12 mouse cellular contexts compared by ENCODE assay signal in genomic region chr3:89318971-89319590, GRCm38 (mm10). TPM values are rescaled to one million over a fixed set of nuclear protein-coding genes. Genes with fewer than 3 reads are reported as not detected.
A peak's percentile ranks its signal among the peaks of the same experiment; 100 is the strongest.
DNase-seq lines count a peak whose midpoint lies in the region; ATAC-seq lines count a peak whose summit lies in the region.
"Had no signal": no experiment of that assay in that cellular context is flagged by ENCODE, and none has a peak within 500 bp of the region (broad histone marks: within the 10 kb centered on the region; RNA-seq: fewer than 3 reads in every experiment).

No protein-coding gene starts in this region.

- no peak overlapping the region for H3K9ac ChIP-seq in heart, embryonic 12.5 days
- no peak overlapping the region; the same call in 1 of the 2 replicates for H3K9ac ChIP-seq in hindbrain, embryonic 15.5 days
- peak overlapping the region; percentile 52; the same call in 1 of the 2 replicates for H3K9ac ChIP-seq in midbrain, embryonic 14.5 days (replicated peaks; ENCODE audit: low read length)

- no peak for ATAC-seq in heart, embryonic 12.5 days (ENCODE audit: insufficient number of reproducible peaks, low FRiP score)
- no peak for ATAC-seq in hindbrain, embryonic 15.5 days (ENCODE audit: low FRiP score, low read depth)
- ATAC-seq in midbrain, embryonic 14.5 days (ENCODE audit: low FRiP score, low TSS enrichment), result no peak

- intact Hi-C loops in heart, postnatal 10 days (cut with DNase I), result no loop called here
- intact Hi-C loops in left cerebral cortex, postnatal 36 days (cut with DNase I), result loop anchor here (5.0 to 10.0 kb wide), 4 partner anchors 33 to 538 kb away; partner anchors contain the start of gene Ube2q1

- no peaks in the 10 kb centered on the region for H3K9me3 ChIP-seq in heart, embryonic 12.5 days (replicated peaks)
- H3K9me3 ChIP-seq in embryonic facial prominence, embryonic 10.5 days, result no peaks in the 10 kb centered on the region
- no peaks in the 10 kb centered on the region for H3K9me3 ChIP-seq in hindbrain, embryonic 15.5 days
- H3K9me3 ChIP-seq in midbrain, embryonic 14.5 days (ENCODE audit: control insufficient read depth, low read length), result no peaks in the 10 kb centered on the region

- H3K27ac ChIP-seq in heart, embryonic 12.5 days (ENCODE audit: poor library complexity, severe bottlenecking), result no peak overlapping the region
- H3K27ac ChIP-seq in embryonic facial prominence, embryonic 10.5 days (replicated peaks), result peak overlapping the region; percentile 54; the same call in 1 of the 2 replicates
- H3K27ac ChIP-seq in hindbrain, embryonic 15.5 days (replicated peaks), result peak overlapping the region; percentile 91
- peak overlapping the region; percentile 67 for H3K27ac ChIP-seq in midbrain, embryonic 14.5 days (replicated peaks; ENCODE audit: low read depth, low read length)

- WGBS in heart, embryonic 12.5 days, result 8% methylated on average over 21 of the region's 21 CpGs
- 5% methylated on average over 21 of the region's 21 CpGs for WGBS in embryonic facial prominence, embryonic 10.5 days
- WGBS in hindbrain, embryonic 15.5 days, result 6% methylated on average over 21 of the region's 21 CpGs
- 6% methylated on average over 21 of the region's 21 CpGs for WGBS in midbrain, embryonic 14.5 days

- no peak for DNase-seq in heart, postnatal 10 days
- DNase-seq in embryonic facial prominence, embryonic 10.5 days (ENCODE audit: low spot score), result peak; percentile 49
- DNase-seq in midbrain, embryonic 14.5 days, result no peak
- no peak for DNase-seq in left cerebral cortex, postnatal 36 days (ENCODE audit: low spot score in 2 of 2)
- DNase-seq in left cerebral cortex, adult 18-20 months (ENCODE audit: low spot score in 2 of 2), result no peak
- DNase-seq in thymus, postnatal 0 days (ENCODE audit: low spot score), result no peak
- DNase-seq: adrenal gland, postnatal 10 days; gastrocnemius, postnatal 36 days had no signal

- no peaks in the 10 kb centered on the region for H3K36me3 ChIP-seq in heart, embryonic 12.5 days
- H3K36me3 ChIP-seq in embryonic facial prominence, embryonic 10.5 days (replicated peaks), result no peaks in the 10 kb centered on the region
- H3K36me3 ChIP-seq in hindbrain, embryonic 15.5 days, result peaks cover 9% of the 10 kb centered on the region
- H3K36me3 ChIP-seq in midbrain, embryonic 14.5 days (ENCODE audit: control insufficient read depth, insufficient read depth, low read length), result peaks cover 12% of the 10 kb centered on the region

- H3K4me2 ChIP-seq in heart, embryonic 12.5 days, result peak overlapping the region; percentile 94
- H3K4me2 ChIP-seq in hindbrain, embryonic 15.5 days, result peak overlapping the region; percentile 86
- peak overlapping the region; percentile 80 for H3K4me2 ChIP-seq in midbrain, embryonic 14.5 days (ENCODE audit: low read length)

- H3K4me1 ChIP-seq in heart, embryonic 12.5 days (replicated peaks), result peaks cover 63% of the 10 kb centered on the region
- peaks cover 91% of the 10 kb centered on the region for H3K4me1 ChIP-seq in embryonic facial prominence, embryonic 10.5 days
- H3K4me1 ChIP-seq in hindbrain, embryonic 15.5 days (replicated peaks), result peaks cover 74% of the 10 kb centered on the region
- H3K4me1 ChIP-seq in midbrain, embryonic 14.5 days (ENCODE audit: control insufficient read depth, insufficient read depth, low read length), result peaks cover 50% of the 10 kb centered on the region

- H3K27me3 ChIP-seq in heart, embryonic 12.5 days (replicated peaks), result peaks cover 74% of the 10 kb centered on the region
- peaks cover 88% of the 10 kb centered on the region for H3K27me3 ChIP-seq in embryonic facial prominence, embryonic 10.5 days (replicated peaks; ENCODE audit: low read depth, poor library complexity, severe bottlenecking)
- peaks cover 3% of the 10 kb centered on the region; the same call in 1 of the 2 replicates for H3K27me3 ChIP-seq in hindbrain, embryonic 15.5 days
- H3K27me3 ChIP-seq in midbrain, embryonic 14.5 days (ENCODE audit: control insufficient read depth, insufficient read depth, low read length), result peaks cover 30% of the 10 kb centered on the region

- peak overlapping the region; percentile 62 for H3K4me3 ChIP-seq in heart, embryonic 12.5 days
- H3K4me3 ChIP-seq in embryonic facial prominence, embryonic 10.5 days, result peak overlapping the region; percentile 79
- peak overlapping the region; percentile 66 for H3K4me3 ChIP-seq in hindbrain, embryonic 15.5 days
- peak overlapping the region; percentile 69 for H3K4me3 ChIP-seq in midbrain, embryonic 14.5 days (replicated peaks; ENCODE audit: low read depth, low read length)

RNA-seq across cellular contexts. Expression of gene Efna3, which starts 3.7 kb away (rescaled TPM):
- 1.3 TPM in 2 replicates for polyA plus RNA-seq in heart, embryonic 12.5 days (2016; fragmentation: Nextera tagmentation; extraction: Ambion mirVana)
- under 1 TPM in 1 of 2 experiments, not detected in 1; 0.17 TPM for total RNA-seq in heart, postnatal 10 days (2021)
- polyA plus RNA-seq in embryonic facial prominence, embryonic 10.5 days (2016; fragmentation: Nextera tagmentation; extraction: Ambion mirVana), result 4.5 and 6.8 TPM in 2 replicates
- 62.4 and 72.3 TPM in 2 replicates for polyA plus RNA-seq in hindbrain, embryonic 15.5 days (2015; fragmentation: Nextera tagmentation; extraction: Ambion mirVana)
- polyA plus RNA-seq in midbrain, embryonic 14.5 days (2014; fragmentation: Nextera tagmentation; extraction: Ambion mirVana), result 31.1 and 43.4 TPM in 2 replicates
- total RNA-seq in left cerebral cortex, postnatal 36 days (2021), result 10 to 100 TPM; 50.4 to 59.5 TPM
- 10 to 100 TPM; 58.3 to 60.8 TPM for total RNA-seq in left cerebral cortex, adult 18-20 months (2021)
- 0.82 and 1.0 TPM in 2 replicates for polyA plus RNA-seq in thymus, postnatal 0 days (2015; fragmentation: Nextera tagmentation; extraction: Ambion mirVana)
- total RNA-seq: gastrocnemius, postnatal 36 days; liver, adult 2 months had no signal
- polyA plus RNA-seq: liver, adult 2 months had no signal

RNA-seq across cellular contexts. Expression of gene Efna4, which starts 18.7 kb away (rescaled TPM):
- polyA plus RNA-seq in heart, embryonic 12.5 days (2016; fragmentation: Nextera tagmentation; extraction: Ambion mirVana), result 8.7 and 10.6 TPM in 2 replicates
- total RNA-seq in heart, postnatal 10 days (2021), result 1 to 10 TPM; 1.9 to 2.2 TPM
- polyA plus RNA-seq in embryonic facial prominence, embryonic 10.5 days (2016; fragmentation: Nextera tagmentation; extraction: Ambion mirVana), result 37.3 and 40.8 TPM in 2 replicates
- polyA plus RNA-seq in hindbrain, embryonic 15.5 days (2015; fragmentation: Nextera tagmentation; extraction: Ambion mirVana), result 6.0 and 7.4 TPM in 2 replicates
- polyA plus RNA-seq in midbrain, embryonic 14.5 days (2014; fragmentation: Nextera tagmentation; extraction: Ambion mirVana), result 5.6 and 5.9 TPM in 2 replicates
- total RNA-seq in left cerebral cortex, postnatal 36 days (2021), result 1 to 10 TPM in 1 of 2 experiments, not detected in 1; 1.2 TPM
- total RNA-seq in left cerebral cortex, adult 18-20 months (2021), result under 1 TPM in 1 of 2 experiments, not detected in 1; 0.28 TPM
- polyA plus RNA-seq in thymus, postnatal 0 days (2015; fragmentation: Nextera tagmentation; extraction: Ambion mirVana), result 5.3 and 6.0 TPM in 2 replicates
- total RNA-seq: liver, adult 2 months had no signal

RNA-seq across cellular contexts. Expression of gene Adam15, which starts 30.7 kb away (rescaled TPM):
- 47.2 and 55.5 TPM in 2 replicates for polyA plus RNA-seq in heart, embryonic 12.5 days (2016; fragmentation: Nextera tagmentation; extraction: Ambion mirVana)
- total RNA-seq in heart, postnatal 10 days (2021), result 100 to 1,000 TPM; 101 to 118 TPM
- 30.5 and 34.2 TPM in 2 replicates for polyA plus RNA-seq in embryonic facial prominence, embryonic 10.5 days (2016; fragmentation: Nextera tagmentation; extraction: Ambion mirVana)
- polyA plus RNA-seq in hindbrain, embryonic 15.5 days (2015; fragmentation: Nextera tagmentation; extraction: Ambion mirVana), result 71.0 and 77.1 TPM in 2 replicates
- polyA plus RNA-seq in midbrain, embryonic 14.5 days (2014; fragmentation: Nextera tagmentation; extraction: Ambion mirVana), result 32.2 and 36.2 TPM in 2 replicates
- total RNA-seq in left cerebral cortex, postnatal 36 days (2021), result 100 to 1,000 TPM in 1 of 2 experiments, 10 to 100 TPM in 1; 96.1 to 120 TPM
- total RNA-seq in left cerebral cortex, adult 18-20 months (2021), result 100 to 1,000 TPM in 1 of 2 experiments, 10 to 100 TPM in 1; 99.8 to 102 TPM
- 17.4 and 18.1 TPM in 2 replicates for polyA plus RNA-seq in thymus, postnatal 0 days (2015; fragmentation: Nextera tagmentation; extraction: Ambion mirVana)

RNA-seq across cellular contexts. Expression of gene Efna1, which starts 38.1 kb away (rescaled TPM):
- polyA plus RNA-seq in heart, embryonic 12.5 days (2016; fragmentation: Nextera tagmentation; extraction: Ambion mirVana), result 27.0 and 31.0 TPM in 2 replicates
- total RNA-seq in heart, postnatal 10 days (2021), result 10 to 100 TPM; 48.8 to 57.5 TPM
- polyA plus RNA-seq in embryonic facial prominence, embryonic 10.5 days (2016; fragmentation: Nextera tagmentation; extraction: Ambion mirVana), result 26.7 and 27.2 TPM in 2 replicates
- 8.9 and 9.1 TPM in 2 replicates for polyA plus RNA-seq in hindbrain, embryonic 15.5 days (2015; fragmentation: Nextera tagmentation; extraction: Ambion mirVana)
- 5.2 and 8.7 TPM in 2 replicates for polyA plus RNA-seq in midbrain, embryonic 14.5 days (2014; fragmentation: Nextera tagmentation; extraction: Ambion mirVana)
- 1 to 10 TPM; 4.2 to 7.4 TPM for total RNA-seq in left cerebral cortex, postnatal 36 days (2021)
- 1 to 10 TPM; 5.9 to 8.3 TPM for total RNA-seq in left cerebral cortex, adult 18-20 months (2021)
- polyA plus RNA-seq in thymus, postnatal 0 days (2015; fragmentation: Nextera tagmentation; extraction: Ambion mirVana), result 12.4 and 13.2 TPM in 2 replicates

RNA-seq across cellular contexts. Expression of gene Dcst2, which starts 42.7 kb away (rescaled TPM):
- polyA plus RNA-seq in heart, embryonic 12.5 days (2016; fragmentation: Nextera tagmentation; extraction: Ambion mirVana), result not detected in 2 replicates
- under 1 TPM in 1 of 2 experiments, not detected in 1; 0.26 TPM for total RNA-seq in heart, postnatal 10 days (2021)
- 0.09 and 0.15 TPM in 2 replicates for polyA plus RNA-seq in embryonic facial prominence, embryonic 10.5 days (2016; fragmentation: Nextera tagmentation; extraction: Ambion mirVana)
- 0.09 and 0.34 TPM in 2 replicates for polyA plus RNA-seq in hindbrain, embryonic 15.5 days (2015; fragmentation: Nextera tagmentation; extraction: Ambion mirVana)
- polyA plus RNA-seq in midbrain, embryonic 14.5 days (2014; fragmentation: Nextera tagmentation; extraction: Ambion mirVana), result 0.14 and 0.36 TPM in 2 replicates
- under 1 TPM; 0.23 to 0.39 TPM for total RNA-seq in left cerebral cortex, postnatal 36 days (2021)
- under 1 TPM; 0.19 to 0.42 TPM for total RNA-seq in left cerebral cortex, adult 18-20 months (2021)
- polyA plus RNA-seq in thymus, postnatal 0 days (2015; fragmentation: Nextera tagmentation; extraction: Ambion mirVana), result not detected in 2 replicates
- total RNA-seq: CH12.LX; gastrocnemius, postnatal 36 days; liver, adult 2 months had no signal
- polyA plus RNA-seq: liver, adult 2 months had no signal
